Mouse (Mus musculus) T-helper 17 cell (primary cell): ENCODE measurements around the gene Limd1.

Experiments used
- in situ Hi-C, 2 experiments: fragments of 300-600 bp; cut with MboI, MseI; formaldehyde crosslinking; loops; 1 replicate in 1 of 2; 2 replicates in 1 of 2; pipeline ENCODE4 v1.15.1; 2025; ENCODE audit warnings: high pct_unique_total_duplicates in 2 of 2

Limd1 gene

DNA sequence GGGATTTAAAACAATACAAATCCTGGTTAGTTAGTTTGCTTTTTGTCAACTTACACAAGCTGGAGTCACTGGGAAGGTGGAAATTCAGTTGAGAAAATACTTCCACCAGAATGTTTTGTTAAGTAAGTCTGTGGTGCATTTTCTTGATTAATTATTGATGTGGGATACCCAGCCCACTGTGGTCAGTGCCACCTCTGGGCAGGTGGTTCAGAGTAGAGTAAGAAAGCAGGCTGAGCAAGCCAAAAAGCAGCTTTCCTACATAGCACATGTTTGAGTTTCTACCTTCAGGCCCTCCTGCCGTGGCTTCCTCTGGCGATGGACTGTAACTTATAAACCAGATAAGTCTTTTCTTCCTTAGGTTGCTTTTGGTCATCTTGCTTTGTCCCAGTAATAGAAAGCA lies 61.3 kb downstream of the Limd1 start:
- in situ Hi-C loops = no loop called here

DNA sequence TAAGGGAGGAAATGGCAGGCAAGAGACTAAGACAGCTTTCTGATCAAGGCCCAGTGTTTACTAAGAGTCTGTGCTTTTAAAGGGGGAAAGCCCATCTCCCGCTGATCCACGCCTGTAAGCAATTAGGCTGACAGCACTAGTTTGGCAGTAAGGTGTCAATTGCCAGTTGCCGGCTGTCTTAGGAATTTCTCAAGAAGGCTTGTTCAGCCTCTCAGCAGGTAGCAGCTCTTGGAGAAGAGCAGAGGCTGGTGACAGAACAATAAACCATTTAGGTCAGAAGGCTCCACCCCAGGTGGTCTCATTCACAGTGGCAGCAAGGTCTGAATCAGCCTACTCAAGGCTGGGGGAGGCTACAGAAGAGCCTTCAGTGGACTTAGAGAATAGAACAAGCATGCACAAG lies 76.1 kb downstream of the Limd1 start:
- in situ Hi-C loops = no loop called here
